Mouse (Mus musculus) forebrain, embryonic 12.5 days (tissue): ENCODE results near the gene Pdzd2. TPM values are rescaled to one million over a fixed set of nuclear protein-coding genes. Genes with fewer than 3 reads are reported as not detected.
A peak's percentile ranks its signal among the peaks of the same experiment; 100 is the strongest.

Experiments used
- ATAC-seq: fragments of 200-750 bp; cut with Nextera tagmentation; 2 replicates; pipeline ENCODE4 v1.8.0; 2017; ENCODE audit warnings: moderate TSS enrichment; ENCODE audit not compliant: low FRiP score
- H3K27ac ChIP-seq: fragments of 300-500 bp; sonication (generic); 2 replicates; pipeline ENCODE4 v1.5.1; 2016; ENCODE audit warnings: mild to moderate bottlenecking
- H3K27me3 ChIP-seq: fragments of 300-500 bp; sonication (generic); 2 replicates; pipeline ENCODE4 v1.6.1; 2016; ENCODE audit warnings: mild to moderate bottlenecking
- H3K36me3 ChIP-seq: fragments of 300-500 bp; sonication (generic); replicated peaks from 2 replicates; pipeline ENCODE4 v1.6.1; 2016; ENCODE audit warnings: mild to moderate bottlenecking
- H3K4me1 ChIP-seq: fragments of 300-500 bp; sonication (generic); 2 replicates; pipeline ENCODE4 v1.6.1; 2016
- H3K4me2 ChIP-seq: fragments of 300-500 bp; sonication (generic); 2 replicates; pipeline ENCODE4 v1.6.1; 2016; ENCODE audit warnings: mild to moderate bottlenecking, moderate library complexity
- H3K4me3 ChIP-seq: fragments of 300-500 bp; sonication (generic); replicated peaks from 2 replicates; pipeline ENCODE4 v1.5.1; 2016; ENCODE audit warnings: mild to moderate bottlenecking
- H3K9ac ChIP-seq: fragments of 300-500 bp; sonication (generic); 2 replicates; pipeline ENCODE4 v1.6.1; 2016; ENCODE audit warnings: mild to moderate bottlenecking
- H3K9me3 ChIP-seq: fragments of 300-500 bp; sonication (generic); 2 replicates; pipeline ENCODE4 v1.6.1; 2016
- WGBS: fragments of 180-500 bp; shearing (Covaris S2); methylation state at CpG from one replicate; pipeline ENCODE4 v1.1.7; 2016; 5-methylcytosine and 5-hydroxymethylcytosine counted together
- polyA plus RNA-seq: library from polyadenylated mRNA; unstranded; fragments of >200 nt; fragmentation: Nextera tagmentation; extraction: Ambion mirVana; gene quantifications from 2 replicates; pipeline ENCODE4 v1.2.1, GENCODE M21; 2016

The Pdzd2 gene
- polyA plus RNA-seq, 1 experiment from 2014 or later, result 7.3 TPM

DNA sequence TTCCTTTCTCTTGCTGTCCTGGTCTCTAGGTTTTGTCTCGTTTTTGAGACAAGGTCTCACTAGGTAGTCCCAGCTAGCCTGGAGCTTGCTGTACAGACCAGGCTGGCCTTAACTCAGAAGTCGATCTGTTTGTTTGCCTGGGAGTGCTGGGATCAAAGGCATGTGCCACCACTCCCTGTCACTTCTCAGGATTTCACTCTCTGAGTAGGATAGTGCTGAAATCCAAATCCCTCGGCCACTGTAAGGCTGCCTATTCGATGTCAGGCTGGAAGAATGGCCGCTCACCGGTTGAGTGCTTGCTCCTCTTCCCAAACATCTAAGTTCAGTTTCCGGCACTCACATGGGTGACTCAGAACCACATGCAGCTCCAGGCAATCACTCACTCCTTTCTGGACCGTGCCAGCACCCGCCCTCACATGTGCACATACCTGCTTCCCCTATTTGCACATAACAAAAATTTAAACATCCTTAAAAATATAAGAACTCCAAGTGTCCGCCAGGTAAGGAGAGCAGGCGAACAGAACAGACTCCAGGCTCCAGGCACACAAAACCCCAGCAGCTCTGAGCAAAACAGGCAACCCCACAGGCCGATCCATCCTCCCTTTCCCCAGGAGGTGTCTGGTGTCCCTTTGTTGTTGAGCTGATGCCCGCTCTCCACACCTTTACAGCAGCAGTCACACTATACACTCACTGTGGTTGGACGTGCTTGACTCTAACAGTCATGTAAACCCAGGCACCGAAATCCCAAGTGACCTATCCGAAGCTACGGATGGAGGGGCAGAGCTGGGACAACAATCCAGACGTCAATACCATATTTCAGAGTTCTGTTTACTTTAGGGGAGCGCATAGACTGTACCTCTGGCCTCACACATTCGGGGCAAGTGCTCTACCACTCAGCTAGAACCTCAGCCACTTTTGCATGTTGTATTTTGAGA, 124.5 kb downstream of the Pdzd2 start:
- 75% methylated on average over 20 of the region's 20 CpGs for WGBS
- no peak for ATAC-seq
- H3K27me3 ChIP-seq, result no peaks in the 10 kb centered on the region
- no peak overlapping the region for H3K27ac ChIP-seq
- no peaks in the 10 kb centered on the region for H3K4me1 ChIP-seq
- H3K9ac ChIP-seq, result no peak overlapping the region
- no peak overlapping the region for H3K4me2 ChIP-seq
- H3K4me3 ChIP-seq, result no peak overlapping the region
- H3K36me3 ChIP-seq, result no peaks in the 10 kb centered on the region
- H3K9me3 ChIP-seq, result no peaks in the 10 kb centered on the region

DNA sequence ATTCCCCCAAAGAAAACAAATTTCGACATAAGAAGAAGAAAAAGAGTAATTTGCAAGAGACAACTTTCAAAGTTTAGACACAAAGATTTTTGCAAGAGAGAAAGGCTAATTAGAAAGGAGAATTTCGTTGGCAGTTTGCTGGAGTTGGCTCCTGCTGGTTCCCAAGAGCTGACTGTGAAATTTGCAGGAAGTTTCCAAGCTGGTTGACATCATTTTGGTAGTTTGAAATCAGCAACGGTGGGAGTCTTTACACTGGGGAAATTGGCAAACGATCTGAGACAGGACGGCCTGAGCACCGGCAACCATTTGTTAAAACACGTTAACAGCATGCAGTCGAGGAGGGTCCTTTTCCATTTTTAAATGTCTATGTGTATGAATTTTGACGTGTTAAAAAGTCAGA, 125.7 kb downstream of the Pdzd2 start:
- H3K36me3 ChIP-seq, result no peaks in the 10 kb centered on the region
- no peak overlapping the region for H3K4me3 ChIP-seq
- 66% methylated on average over 9 of the region's 9 CpGs for WGBS
- no peaks in the 10 kb centered on the region for H3K4me1 ChIP-seq
- H3K9me3 ChIP-seq, result no peaks in the 10 kb centered on the region
- ATAC-seq, result no peak
- H3K27ac ChIP-seq, result no peak overlapping the region
- H3K9ac ChIP-seq, result no peak overlapping the region
- H3K27me3 ChIP-seq, result no peaks in the 10 kb centered on the region
- no peak overlapping the region for H3K4me2 ChIP-seq

GRCm38 (mm10) chr15:12612944-12613675, 126.6 kb downstream of the Pdzd2 start:
- no peaks in the 10 kb centered on the region for H3K9me3 ChIP-seq
- no peaks in the 10 kb centered on the region for H3K36me3 ChIP-seq
- no peak for ATAC-seq
- no peaks in the 10 kb centered on the region for H3K4me1 ChIP-seq
- WGBS, result 65% methylated on average over 7 of the region's 7 CpGs
- no peaks in the 10 kb centered on the region for H3K27me3 ChIP-seq
- no peak overlapping the region for H3K27ac ChIP-seq
- H3K4me3 ChIP-seq, result no peak overlapping the region
- H3K9ac ChIP-seq, result no peak overlapping the region
- no peak overlapping the region for H3K4me2 ChIP-seq

GRCm38 (mm10) chr15:12608090-12608489, 131.6 kb downstream of the Pdzd2 start:
- H3K9me3 ChIP-seq, result no peaks in the 10 kb centered on the region
- no peak overlapping the region for H3K4me3 ChIP-seq
- no peaks in the 10 kb centered on the region for H3K36me3 ChIP-seq
- WGBS, result 90% methylated on average over 6 of the region's 6 CpGs
- ATAC-seq, result no peak
- H3K27ac ChIP-seq, result no peak overlapping the region
- H3K4me2 ChIP-seq, result no peak overlapping the region
- no peaks in the 10 kb centered on the region for H3K27me3 ChIP-seq
- no peaks in the 10 kb centered on the region for H3K4me1 ChIP-seq
- H3K9ac ChIP-seq, result no peak overlapping the region

DNA sequence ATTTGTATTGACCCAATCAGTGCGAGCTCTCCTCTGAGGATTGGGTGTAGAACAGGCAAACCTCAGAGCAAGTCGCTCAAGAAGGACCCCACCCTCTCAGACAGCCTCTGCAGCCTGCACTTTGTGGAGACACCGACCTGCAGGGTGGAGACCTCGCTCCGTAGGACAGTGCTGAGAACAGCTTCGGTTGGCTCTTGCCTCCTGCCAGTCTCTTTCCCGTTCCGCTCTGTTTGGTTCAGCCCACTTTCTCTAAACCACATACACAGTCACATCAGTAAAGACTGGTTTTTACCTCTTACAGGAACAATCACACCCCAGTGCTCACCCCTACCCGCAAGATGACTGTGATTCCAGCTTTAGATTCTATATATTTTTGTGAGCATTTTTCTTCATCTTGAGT, 133.4 kb downstream of the Pdzd2 start:
- Histone ChIP-seq H3K27me3 (no peaks in the 10 kb centered on the region), H3K36me3 (no peaks in the 10 kb centered on the region), H3K4me2 (no peak overlapping the region), H3K4me3 (no peak overlapping the region), H3K9me3 (no peaks in the 10 kb centered on the region), H3K9ac (no peak overlapping the region), H3K27ac (no peak overlapping the region), H3K4me1 (no peaks in the 10 kb centered on the region)
- no peak for ATAC-seq
- 78% methylated on average over 9 of the region's 9 CpGs for WGBS

DNA sequence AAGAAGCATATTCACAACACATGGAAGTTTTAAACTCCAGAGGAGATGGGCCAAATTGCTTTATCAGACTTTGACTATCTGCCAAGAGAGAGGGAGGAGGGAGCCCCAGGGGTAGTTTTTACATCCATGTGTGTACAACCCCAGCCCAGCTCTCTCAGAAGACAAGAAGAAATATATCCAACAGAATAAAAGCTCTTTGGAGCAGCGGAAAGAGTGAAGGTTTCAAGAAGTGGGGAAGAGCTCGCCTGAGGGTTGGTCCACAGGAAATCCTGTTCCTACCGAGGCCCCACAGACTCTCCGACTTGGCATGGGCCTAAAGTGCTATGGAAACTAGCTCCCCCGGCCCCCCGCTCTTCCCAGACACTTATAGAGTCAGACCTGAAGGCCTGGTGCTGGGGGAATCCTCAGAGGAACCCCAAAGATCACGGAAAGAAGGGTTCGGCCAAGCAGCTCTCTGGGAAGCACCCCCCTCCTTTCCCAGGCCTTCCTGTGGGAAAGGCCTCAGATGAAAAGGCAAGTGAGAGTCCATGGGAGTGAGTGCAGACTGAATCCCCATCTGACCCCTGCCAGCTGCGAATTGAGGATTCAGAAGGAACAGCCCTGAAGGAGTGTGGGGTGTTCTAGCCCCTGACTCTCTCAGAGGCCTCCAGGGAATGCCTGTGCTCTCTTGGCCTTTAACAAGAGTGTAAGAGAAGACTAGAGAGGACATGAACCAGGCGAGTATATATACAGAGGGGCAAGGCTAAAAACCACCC, 134.3 kb downstream of the Pdzd2 start:
- WGBS, result 85% methylated on average over 10 of the region's 10 CpGs
- no peak overlapping the region for H3K27ac ChIP-seq
- no peaks in the 10 kb centered on the region for H3K4me1 ChIP-seq
- H3K9me3 ChIP-seq, result no peaks in the 10 kb centered on the region
- no peak overlapping the region for H3K4me3 ChIP-seq
- no peak for ATAC-seq
- no peaks in the 10 kb centered on the region for H3K36me3 ChIP-seq
- no peak overlapping the region for H3K4me2 ChIP-seq
- H3K9ac ChIP-seq, result no peak overlapping the region
- no peaks in the 10 kb centered on the region for H3K27me3 ChIP-seq

DNA sequence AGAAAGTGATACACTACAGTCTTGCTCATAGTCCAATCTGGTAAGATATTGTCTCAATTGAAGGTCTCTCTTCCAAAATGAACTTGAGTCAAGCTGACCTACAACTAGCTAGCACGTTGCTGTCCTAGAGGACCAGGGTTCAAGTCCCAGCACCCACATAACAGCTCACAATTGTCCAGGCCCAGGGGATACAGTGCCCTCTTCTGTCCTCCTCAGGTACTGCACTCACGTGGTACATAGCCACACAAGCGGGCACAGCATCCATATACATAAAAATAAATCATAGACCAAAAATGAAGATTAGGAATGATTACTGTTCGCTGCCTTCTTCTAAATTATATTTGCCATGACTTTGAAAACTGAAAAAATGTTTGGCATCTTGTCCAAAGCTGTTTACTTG, 136.1 kb downstream of the Pdzd2 start:
- Histone ChIP-seq H3K27ac (no peak overlapping the region), H3K27me3 (no peaks in the 10 kb centered on the region), H3K4me3 (no peak overlapping the region), H3K9ac (no peak overlapping the region), H3K4me2 (no peak overlapping the region), H3K36me3 (no peaks in the 10 kb centered on the region), H3K9me3 (no peaks in the 10 kb centered on the region), H3K4me1 (no peaks in the 10 kb centered on the region)
- no peak for ATAC-seq
- 94% methylated on average over 4 of the region's 4 CpGs for WGBS

GRCm38 (mm10) chr15:12593094-12593493, 146.6 kb downstream of the Pdzd2 start:
- Histone ChIP-seq H3K9me3 (no peaks in the 10 kb centered on the region), H3K27me3 (no peaks in the 10 kb centered on the region), H3K4me3 (no peak overlapping the region), H3K27ac (no peak overlapping the region), H3K4me2 (no peak overlapping the region), H3K4me1 (no peaks in the 10 kb centered on the region), H3K9ac (no peak overlapping the region), H3K36me3 (no peaks in the 10 kb centered on the region)
- ATAC-seq, result no peak
- WGBS, result 55% methylated on average over 4 of the region's 4 CpGs

GRCm38 (mm10) chr15:12592628-12593027, 147.1 kb downstream of the Pdzd2 start:
- H3K4me2 ChIP-seq, result no peak overlapping the region

GRCm38 (mm10) chr15:12588661-12589060, 151.1 kb downstream of the Pdzd2 start:
- 87% methylated on average over 3 of the region's 3 CpGs for WGBS
- Histone ChIP-seq H3K27ac (no peak overlapping the region), H3K4me2 (no peak overlapping the region), H3K27me3 (no peaks in the 10 kb centered on the region), H3K4me1 (no peaks in the 10 kb centered on the region), H3K36me3 (no peaks in the 10 kb centered on the region), H3K4me3 (no peak overlapping the region), H3K9ac (no peak overlapping the region), H3K9me3 (no peaks in the 10 kb centered on the region)
- ATAC-seq, result no peak

More at GRCm38 (mm10) chr15:12592628-12593027, 147.1 kb downstream of the Pdzd2 start:
- H3K9ac ChIP-seq, result no peak overlapping the region
- no peak overlapping the region for H3K4me3 ChIP-seq
- H3K36me3 ChIP-seq, result no peaks in the 10 kb centered on the region
- H3K4me1 ChIP-seq, result no peaks in the 10 kb centered on the region
- H3K9me3 ChIP-seq, result no peaks in the 10 kb centered on the region
- H3K27me3 ChIP-seq, result no peaks in the 10 kb centered on the region
- ATAC-seq, result no peak
- H3K27ac ChIP-seq, result no peak overlapping the region
- 58% methylated on average over 3 of the region's 3 CpGs for WGBS

GRCm38 (mm10) chr15:12586852-12587424, 152.8 kb downstream of the Pdzd2 start:
- H3K9me3 ChIP-seq, result no peaks in the 10 kb centered on the region
- no peak overlapping the region for H3K27ac ChIP-seq
- H3K4me2 ChIP-seq, result no peak overlapping the region
- 75% methylated on average over 4 of the region's 4 CpGs for WGBS
- no peak overlapping the region for H3K9ac ChIP-seq
- no peaks in the 10 kb centered on the region for H3K27me3 ChIP-seq
- no peak for ATAC-seq
- no peaks in the 10 kb centered on the region for H3K4me1 ChIP-seq
- no peaks in the 10 kb centered on the region for H3K36me3 ChIP-seq
- no peak overlapping the region for H3K4me3 ChIP-seq

DNA sequence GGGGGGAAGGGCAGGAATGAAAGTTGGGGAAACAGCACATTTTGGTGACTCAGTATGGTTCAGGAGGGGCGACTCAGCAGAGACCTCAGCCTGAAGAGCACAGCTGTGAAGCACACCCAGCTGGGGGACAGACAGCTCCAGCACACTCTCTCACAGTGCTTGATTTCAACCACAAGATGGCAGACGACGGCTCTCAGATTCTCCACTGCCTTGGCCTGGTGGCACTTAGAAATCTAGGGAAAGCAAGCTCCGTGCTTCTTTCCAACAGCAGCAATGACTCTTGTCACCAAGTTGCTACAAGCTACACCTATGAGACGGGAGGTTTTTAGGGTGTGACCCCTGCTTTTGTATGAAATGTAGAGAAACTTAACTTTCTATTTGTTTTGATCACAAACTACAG, 153.6 kb downstream of the Pdzd2 start:
- Histone ChIP-seq H3K4me2 (no peak overlapping the region), H3K9me3 (no peaks in the 10 kb centered on the region), H3K9ac (no peak overlapping the region), H3K4me1 (no peaks in the 10 kb centered on the region), H3K4me3 (no peak overlapping the region), H3K27ac (no peak overlapping the region), H3K36me3 (no peaks in the 10 kb centered on the region), H3K27me3 (no peaks in the 10 kb centered on the region)
- 6% methylated on average over 5 of the region's 5 CpGs for WGBS
- ATAC-seq, result peak; percentile 89
